Mouse (Mus musculus) E14TG2a.4 (cell line): ENCODE measurements around the gene 1700023F06Rik.
A peak's percentile ranks its signal among the peaks of the same experiment; 100 is the strongest.

Source experiments
- H3K27me3 ChIP-seq: 2 replicates; pipeline ENCODE4 v1.6.1; 2014; ENCODE audit warnings: low read length, control low read depth; ENCODE audit not compliant: insufficient read depth
- H3K36me3 ChIP-seq: 2 replicates; pipeline ENCODE4 v1.6.1; 2014; ENCODE audit warnings: low read length, control low read depth; ENCODE audit not compliant: insufficient read depth
- H3K4me1 ChIP-seq: replicated peaks from 2 replicates; pipeline ENCODE4 v1.6.1; 2014; ENCODE audit warnings: low read depth, low read length, control low read depth
- H3K4me3 ChIP-seq: replicated peaks from 2 replicates; pipeline ENCODE4 v1.5.1; 2014; ENCODE audit warnings: mild to moderate bottlenecking, low read length
- H3K9me3 ChIP-seq: 2 replicates; pipeline ENCODE4 v1.6.1; 2014; ENCODE audit warnings: low read length, control low read depth
- CTCF ChIP-seq: conservative IDR thresholded peaks from 2 replicates; pipeline ENCODE4 v1.5.1; 2014; ENCODE audit warnings: low read length
- NANOG ChIP-seq: IDR thresholded peaks from 2 replicates; pipeline ENCODE4 v1.6.1; 2014; ENCODE audit warnings: borderline replicate concordance, low read length, mixed read lengths
- POU5F1 ChIP-seq: IDR thresholded peaks from 2 replicates; pipeline ENCODE4 v1.6.1; 2014; ENCODE audit warnings: low read length, borderline replicate concordance

1700023F06Rik gene

GRCm38 (mm10) chr11:103246081-103246730 is 37.8 kb upstream of the 1700023F06Rik start:
- TF ChIP-seq NANOG: no peak
- no peak for TF ChIP-seq CTCF
- TF ChIP-seq POU5F1: no peak
- Histone ChIP-seq H3K4me3 (no peak overlapping the region), H3K36me3 (no peaks in the 10 kb centered on the region), H3K9me3 (no peaks in the 10 kb centered on the region), H3K27me3 (no peaks in the 10 kb centered on the region), H3K4me1 (peaks cover 18% of the 10 kb centered on the region)

GRCm38 (mm10) chr11:103244856-103245255 is 36.5 kb upstream of the 1700023F06Rik start:
- Histone ChIP-seq H3K4me3 (no peak overlapping the region), H3K9me3 (no peaks in the 10 kb centered on the region), H3K27me3 (no peaks in the 10 kb centered on the region), H3K4me1 (peaks cover 23% of the 10 kb centered on the region), H3K36me3 (no peaks in the 10 kb centered on the region; the same call in 1 of the 2 replicates)
- TF ChIP-seq POU5F1 (no peak), NANOG (no peak), CTCF (no peak)

- TF ChIP-seq NANOG (no peak), CTCF (no peak), POU5F1 (no peak)
These were observed 32.4 kb upstream of the 1700023F06Rik start for GRCm38 (mm10) chr11:103240740-103241139.

GRCm38 (mm10) chr11:103237757-103238156 is 29.4 kb upstream of the 1700023F06Rik start:
- no peaks in the 10 kb centered on the region; the same call in 1 of the 2 replicates for H3K36me3 ChIP-seq
- no peak for TF ChIP-seq POU5F1
- TF ChIP-seq CTCF: peak; percentile 38

More at GRCm38 (mm10) chr11:103240740-103241139, 32.4 kb upstream of the 1700023F06Rik start:
- Histone ChIP-seq H3K4me1 (peaks cover 39% of the 10 kb centered on the region), H3K36me3 (no peaks in the 10 kb centered on the region; the same call in 1 of the 2 replicates), H3K27me3 (no peaks in the 10 kb centered on the region), H3K4me3 (no peak overlapping the region), H3K9me3 (no peaks in the 10 kb centered on the region)

GRCm38 (mm10) chr11:103236903-103237302 is 28.5 kb upstream of the 1700023F06Rik start:
- Histone ChIP-seq H3K36me3 (no peaks in the 10 kb centered on the region; the same call in 1 of the 2 replicates), H3K4me1 (peaks cover 56% of the 10 kb centered on the region), H3K9me3 (no peaks in the 10 kb centered on the region), H3K27me3 (no peaks in the 10 kb centered on the region), H3K4me3 (no peak overlapping the region)
- TF ChIP-seq POU5F1: no peak
- TF ChIP-seq NANOG: no peak
- no peak for TF ChIP-seq CTCF

More at GRCm38 (mm10) chr11:103237757-103238156, 29.4 kb upstream of the 1700023F06Rik start:
- Histone ChIP-seq H3K27me3 (no peaks in the 10 kb centered on the region), H3K9me3 (no peaks in the 10 kb centered on the region), H3K4me1 (peaks cover 56% of the 10 kb centered on the region), H3K4me3 (no peak overlapping the region)

GRCm38 (mm10) chr11:103236431-103236830 is 28.1 kb upstream of the 1700023F06Rik start:
- Histone ChIP-seq H3K36me3 (no peaks in the 10 kb centered on the region; the same call in 1 of the 2 replicates), H3K4me3 (no peak overlapping the region), H3K27me3 (no peaks in the 10 kb centered on the region), H3K4me1 (peaks cover 56% of the 10 kb centered on the region), H3K9me3 (no peaks in the 10 kb centered on the region)
- TF ChIP-seq POU5F1: no peak
- TF ChIP-seq CTCF: no peak
- no peak for TF ChIP-seq NANOG

- H3K9me3 ChIP-seq: no peaks in the 10 kb centered on the region
- no peaks in the 10 kb centered on the region for H3K27me3 ChIP-seq
- no peaks in the 10 kb centered on the region; the same call in 1 of the 2 replicates for H3K36me3 ChIP-seq
- TF ChIP-seq NANOG: no peak
- TF ChIP-seq CTCF: no peak
- TF ChIP-seq POU5F1: no peak
- H3K4me1 ChIP-seq: peaks cover 59% of the 10 kb centered on the region
- H3K4me3 ChIP-seq: no peak overlapping the region
These were observed 27.3 kb upstream of the 1700023F06Rik start for GRCm38 (mm10) chr11:103235702-103236101.

GRCm38 (mm10) chr11:103234447-103234846 is 26.1 kb upstream of the 1700023F06Rik start:
- no peaks in the 10 kb centered on the region for H3K27me3 ChIP-seq
- no peak for TF ChIP-seq CTCF
- TF ChIP-seq NANOG: no peak
- no peak for TF ChIP-seq POU5F1
- H3K9me3 ChIP-seq: 0 out of 2 replicates have a peak, but pooled peaks cover 1% of the 10 kb centered on the region
- H3K4me3 ChIP-seq: no peak overlapping the region
- H3K36me3 ChIP-seq: no peaks in the 10 kb centered on the region
- H3K4me1 ChIP-seq: peaks cover 67% of the 10 kb centered on the region

- Histone ChIP-seq H3K4me3 (no peak overlapping the region), H3K9me3 (peaks cover 7% of the 10 kb centered on the region; the same call in 1 of the 2 replicates), H3K27me3 (no peaks in the 10 kb centered on the region), H3K4me1 (peaks cover 54% of the 10 kb centered on the region), H3K36me3 (no peaks in the 10 kb centered on the region)
- no peak for TF ChIP-seq POU5F1
- TF ChIP-seq CTCF: peak; percentile 79
- TF ChIP-seq NANOG: no peak
These were observed 24.6 kb upstream of the 1700023F06Rik start for GRCm38 (mm10) chr11:103232966-103233365.
